Mouse (Mus musculus): ENCODE data around the gene Gm19426.

DNA sequence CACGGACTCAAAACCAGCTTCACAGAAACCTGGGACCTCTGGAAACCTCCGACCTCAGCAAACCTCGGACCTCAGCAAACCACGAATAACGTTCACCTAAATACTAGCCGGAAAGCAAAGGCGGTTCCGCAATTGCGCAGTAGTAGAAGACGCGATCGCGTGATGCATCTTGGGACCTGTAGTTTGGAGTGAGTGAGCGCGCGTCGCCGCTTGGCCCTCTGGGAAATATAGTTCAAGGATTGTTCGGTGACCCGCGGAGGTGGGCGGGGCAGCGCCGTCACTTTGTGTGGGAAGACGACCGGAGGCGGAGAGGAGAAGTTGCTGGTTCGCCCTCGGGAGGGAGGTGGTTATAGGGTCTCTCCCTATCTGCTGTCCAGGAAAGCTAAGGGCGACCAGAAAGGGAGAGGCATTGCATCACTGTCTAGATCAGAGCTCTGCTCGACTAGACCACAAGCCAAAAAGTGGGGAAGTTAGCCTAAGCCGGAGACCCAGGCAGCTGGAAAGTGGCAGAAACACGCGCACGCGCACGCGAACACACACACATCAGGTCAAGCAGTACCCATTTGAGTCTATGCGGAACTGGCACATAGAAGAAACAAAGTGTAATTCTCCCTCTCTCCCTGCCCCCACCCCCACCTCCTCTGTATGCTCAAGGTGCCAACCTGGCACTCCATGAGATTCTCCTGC, 16.1 kb downstream of the Gm19426 start, which contains the start of gene Clp1:
- TF ChIP-seq POLR2A (IDR thresholded peaks at IDR 0.05; ENCODE audit: insufficient read depth, low read length) (peak; percentile 97), CTCF (IDR thresholded peaks at IDR 0.05; ENCODE audit: low read depth, low read length) (no peak)
